In genomic region chr17:26606516-26606915, GRCm38 (mm10) we compare ENCODE assay signal across 26 mouse cellular contexts. TPM values are rescaled to one million over a fixed set of nuclear protein-coding genes. Genes with fewer than 3 reads are reported as not detected.
DNase-seq lines count a peak whose midpoint lies in the region; ATAC-seq and TF ChIP-seq lines count a peak whose summit lies in the region.
"Had no signal": no experiment of that assay in that cellular context is flagged by ENCODE, and none has a peak within 500 bp of the region (broad histone marks: within the 10 kb centered on the region; RNA-seq: fewer than 3 reads in every experiment).

No protein-coding gene starts in this region.

- no peaks in the 10 kb centered on the region for H3K9me3 ChIP-seq in kidney, embryonic 16.5 days (ENCODE audit: low read length)
- H3K9me3 ChIP-seq: embryonic facial prominence, embryonic 15.5 days; forebrain, embryonic 15.5 days; hindbrain, embryonic 10.5 days; intestine, embryonic 15.5 days; limb, embryonic 13.5 days; liver, embryonic 15.5 days; neural tube, embryonic 15.5 days; stomach, embryonic 15.5 days had no signal

- ATAC-seq in kidney, embryonic 16.5 days (ENCODE audit: low FRiP score, low TSS enrichment) = no peak
- peak; percentile 66 for ATAC-seq in monocyte, adult 5-6 weeks (replicated peaks; ENCODE audit: insufficient number of reproducible peaks, low FRiP score, low TSS enrichment, poor library complexity, severe bottlenecking)
- ATAC-seq: forebrain, embryonic 15.5 days; hindbrain, embryonic 16.5 days; intestine, embryonic 15.5 days had no signal

- no peaks in the 10 kb centered on the region for H3K27me3 ChIP-seq in kidney, adult 2 months (replicated peaks; ENCODE audit: control insufficient read depth, insufficient read depth, low read length)
- H3K27me3 ChIP-seq in kidney, embryonic 16.5 days (ENCODE audit: insufficient read depth, low read length) = no peaks in the 10 kb centered on the region
- H3K27me3 ChIP-seq: embryonic facial prominence, embryonic 15.5 days; forebrain, embryonic 15.5 days; intestine, embryonic 15.5 days; limb, embryonic 13.5 days; liver, embryonic 15.5 days; neural tube, embryonic 15.5 days; stomach, embryonic 15.5 days had no signal

- no peak overlapping the region for H3K4me3 ChIP-seq in gastrocnemius, adult 2 months
- H3K4me3 ChIP-seq in kidney, adult 2 months (ENCODE audit: insufficient read depth, low read depth, low read length) = no peak overlapping the region
- H3K4me3 ChIP-seq in kidney, embryonic 16.5 days (ENCODE audit: low read length) = no peak overlapping the region
- H3K4me3 ChIP-seq in brown adipose tissue, adult 24 weeks (ENCODE audit: insufficient read depth, low read depth, low read length) = no peak overlapping the region
- H3K4me3 ChIP-seq: embryonic facial prominence, embryonic 15.5 days; forebrain, embryonic 15.5 days; hindbrain, embryonic 10.5 days; intestine, embryonic 15.5 days; layer of hippocampus, adult 2 months; limb, embryonic 13.5 days; liver, embryonic 15.5 days; neural tube, embryonic 15.5 days; stomach, embryonic 15.5 days had no signal

- WGBS in kidney, adult 2 months = 69% methylated on average over 2 of the region's 2 CpGs
- WGBS in kidney, embryonic 16.5 days = 77% methylated on average over 2 of the region's 2 CpGs

- H3K4me2 ChIP-seq in kidney, embryonic 16.5 days (replicated peaks; ENCODE audit: low read depth, low read length) = no peak overlapping the region
- H3K4me2 ChIP-seq: embryonic facial prominence, embryonic 15.5 days; forebrain, embryonic 15.5 days; intestine, embryonic 15.5 days; limb, embryonic 13.5 days; liver, embryonic 15.5 days; midbrain, embryonic 11.5 days; neural tube, embryonic 15.5 days; stomach, embryonic 15.5 days had no signal

- peak overlapping the region; percentile 86 for H3K27ac ChIP-seq in gastrocnemius, adult 2 months
- H3K27ac ChIP-seq in kidney, adult 2 months (ENCODE audit: insufficient read depth, low read depth, low read length) = no peak overlapping the region
- no peak overlapping the region for H3K27ac ChIP-seq in kidney, embryonic 16.5 days (ENCODE audit: low read length)
- H3K27ac ChIP-seq in brown adipose tissue, adult 24 weeks (replicated peaks; ENCODE audit: low read depth, low read length) = peak overlapping the region; percentile 98
- H3K27ac ChIP-seq: embryonic facial prominence, embryonic 15.5 days; forebrain, embryonic 15.5 days; hindbrain, embryonic 10.5 days; intestine, embryonic 15.5 days; layer of hippocampus, adult 2 months; limb, embryonic 13.5 days; neural tube, embryonic 15.5 days; stomach, embryonic 15.5 days had no signal

- TF ChIP-seq POLR2A in kidney, adult 2 months (IDR thresholded peaks at IDR 0.05; ENCODE audit: low read depth, low read length) = no peak

- H3K9ac ChIP-seq in kidney, embryonic 16.5 days (replicated peaks; ENCODE audit: low read length) = no peak overlapping the region
- H3K9ac ChIP-seq: embryonic facial prominence, embryonic 15.5 days; forebrain, embryonic 15.5 days; intestine, embryonic 15.5 days; limb, embryonic 13.5 days; liver, embryonic 15.5 days; neural tube, embryonic 15.5 days; stomach, embryonic 15.5 days had no signal

- intact Hi-C loops in gastrocnemius, adult 2 months (cut with DNase I) = no loop called here

- peaks cover 14% of the 10 kb centered on the region for H3K4me1 ChIP-seq in kidney, adult 2 months (ENCODE audit: control insufficient read depth, insufficient read depth, low read length)
- H3K4me1 ChIP-seq in kidney, embryonic 16.5 days (ENCODE audit: insufficient read depth, low read length) = peaks cover 17% of the 10 kb centered on the region
- peaks cover 69% of the 10 kb centered on the region for H3K4me1 ChIP-seq in brown adipose tissue, adult 24 weeks (ENCODE audit: control insufficient read depth, insufficient read depth, insufficient read length, low read length)

- TF ChIP-seq CTCF in gastrocnemius, adult 2 months (IDR thresholded peaks at IDR 0.05) = no peak
- TF ChIP-seq CTCF in kidney, adult 2 months (conservative IDR thresholded peaks at IDR 0.05; ENCODE audit: insufficient read depth, insufficient read length, low read depth, low read length) = no peak

- DNase-seq in gastrocnemius, adult 2 months = peak; percentile 64
- DNase-seq in gastrocnemius, adult 8-10 months (ENCODE audit: low spot score in 2 of 2) = no peak
- DNase-seq in kidney, adult 2 months = peak; percentile 47
- no peak for DNase-seq in thymus, postnatal 0 days (ENCODE audit: low spot score)
- DNase-seq: adrenal gland, adult 8-10 months; cerebellum, adult 9-10 months; kidney, adult 9 months; kidney, postnatal 25 days; layer of hippocampus, postnatal 36 days; right cerebral cortex, adult 18-20 months; right cerebral cortex, postnatal 4 days; thymus, adult 2 months had no signal

- no peaks in the 10 kb centered on the region for H3K36me3 ChIP-seq in kidney, adult 2 months (ENCODE audit: control insufficient read depth, insufficient read depth, low read length)
- peaks cover 12% of the 10 kb centered on the region for H3K36me3 ChIP-seq in kidney, embryonic 16.5 days (ENCODE audit: insufficient read depth, low read length)

RNA-seq across cellular contexts. Expression of gene Dusp1, which starts 44.6 kb away (rescaled TPM):
- total RNA-seq in gastrocnemius, adult 2 months (2021) = 10 to 100 TPM; 73.0 to 89.6 TPM
- total RNA-seq in gastrocnemius, adult 8-10 months (2022) = 10 to 100 TPM; 49.6 to 99.2 (median 59.4) TPM
- 52.4 and 66.1 TPM in 2 replicates for polyA plus RNA-seq in kidney, adult 2 months (2012; rRNA removed)
- polyA plus RNA-seq in kidney, embryonic 16.5 days (2015; fragmentation: Nextera tagmentation; extraction: Ambion mirVana) = 26.8 and 28.3 TPM in 2 replicates
- 44.4 and 326 TPM in 2 replicates for polyA plus RNA-seq in brown adipose tissue, adult 24 weeks (2012; ENCODE audit: insufficient read depth, insufficient read length, missing spikeins)
- total RNA-seq in monocyte, adult 5-6 weeks (2017) = 146 to 413 TPM (median 198 TPM) in 3 replicates
- 22.4 and 26.4 TPM in 2 replicates for polyA plus RNA-seq in thymus, postnatal 0 days (2015; fragmentation: Nextera tagmentation; extraction: Ambion mirVana)

RNA-seq across cellular contexts. Expression of gene Ergic1, which starts 45.2 kb away (rescaled TPM):
- total RNA-seq in gastrocnemius, adult 2 months (2021) = 10 to 100 TPM; 40.3 to 60.3 TPM
- 10 to 100 TPM; 42.1 to 62.2 (median 50.9) TPM for total RNA-seq in gastrocnemius, adult 8-10 months (2022)
- 131 and 141 TPM in 2 replicates for polyA plus RNA-seq in kidney, adult 2 months (2012; rRNA removed)
- polyA plus RNA-seq in kidney, embryonic 16.5 days (2015; fragmentation: Nextera tagmentation; extraction: Ambion mirVana) = 131 and 141 TPM in 2 replicates
- 124 and 179 TPM in 2 replicates for polyA plus RNA-seq in brown adipose tissue, adult 24 weeks (2012; ENCODE audit: insufficient read depth, insufficient read length, missing spikeins)
- total RNA-seq in monocyte, adult 5-6 weeks (2017) = 16.0 to 20.2 TPM (median 17.6 TPM) in 3 replicates
- 64.6 and 70.2 TPM in 2 replicates for polyA plus RNA-seq in thymus, postnatal 0 days (2015; fragmentation: Nextera tagmentation; extraction: Ambion mirVana)

RNA-seq across cellular contexts. Expression of gene Atp6v0e, which starts 56.5 kb away (rescaled TPM):
- 10 to 100 TPM; 28.7 to 31.2 TPM for total RNA-seq in gastrocnemius, adult 2 months (2021)
- 10 to 100 TPM; 42.0 to 50.3 (median 45.8) TPM for total RNA-seq in gastrocnemius, adult 8-10 months (2022)
- 399 and 450 TPM in 2 replicates for polyA plus RNA-seq in kidney, adult 2 months (2012; rRNA removed)
- polyA plus RNA-seq in kidney, embryonic 16.5 days (2015; fragmentation: Nextera tagmentation; extraction: Ambion mirVana) = 251 and 271 TPM in 2 replicates
- 314 and 348 TPM in 2 replicates for polyA plus RNA-seq in brown adipose tissue, adult 24 weeks (2012; ENCODE audit: insufficient read depth, insufficient read length, missing spikeins)
- 314 to 369 TPM (median 315 TPM) in 3 replicates for total RNA-seq in monocyte, adult 5-6 weeks (2017)
- polyA plus RNA-seq in thymus, postnatal 0 days (2015; fragmentation: Nextera tagmentation; extraction: Ambion mirVana) = 352 and 361 TPM in 2 replicates

Comparison
In these comparisons a context has a peak if more than half of its experiments do, and no peak if none do; other contexts are left out.
1. DNase-seq: peak in gastrocnemius, adult 2 months (single experiment) and kidney, adult 2 months (single experiment); none in gastrocnemius, adult 8-10 months (0 of 2) and thymus, postnatal 0 days (single experiment).
2. H3K27ac ChIP-seq: peak in gastrocnemius, adult 2 months (single experiment) and brown adipose tissue, adult 24 weeks (single experiment); none in kidney, adult 2 months (single experiment) and kidney, embryonic 16.5 days (single experiment).